14 mouse cellular contexts compared by ENCODE assay signal in genomic region chr17:43200832-43201231, GRCm38 (mm10).
"Had no signal": no experiment of that assay in that cellular context is flagged by ENCODE, and none has a peak within 500 bp of the region (broad histone marks: within the 10 kb centered on the region; RNA-seq: fewer than 3 reads in every experiment).

No protein-coding gene starts in this region.

- DNase-seq: kidney, adult 2 months; kidney, postnatal 25 days; liver; lung, adult 2 months; lung, postnatal 14 days; midbrain, embryonic 14.5 days; right cerebral cortex, postnatal 14 days had no signal

- H3K27ac ChIP-seq: intestine, embryonic 15.5 days; kidney, embryonic 15.5 days; limb, embryonic 12.5 days; liver, embryonic 14.5 days; macrophage; midbrain, embryonic 10.5 days; neural tube, embryonic 13.5 days had no signal

- H3K27me3 ChIP-seq: intestine, embryonic 15.5 days; kidney, embryonic 15.5 days; limb, embryonic 12.5 days; neural tube, embryonic 13.5 days had no signal

- ATAC-seq: intestine, embryonic 15.5 days had no signal

- H3K4me1 ChIP-seq: intestine, embryonic 15.5 days; limb, embryonic 12.5 days; midbrain, embryonic 10.5 days; neural tube, embryonic 13.5 days had no signal

- H3K9ac ChIP-seq: intestine, embryonic 15.5 days; kidney, embryonic 15.5 days; limb, embryonic 12.5 days; liver, embryonic 14.5 days; neural tube, embryonic 13.5 days had no signal

- H3K4me3 ChIP-seq: intestine, embryonic 15.5 days; kidney, embryonic 15.5 days; limb, embryonic 12.5 days; midbrain, embryonic 10.5 days; neural tube, embryonic 13.5 days had no signal

- H3K9me3 ChIP-seq: intestine, embryonic 15.5 days; kidney, embryonic 15.5 days; limb, embryonic 12.5 days; midbrain, embryonic 10.5 days; neural tube, embryonic 13.5 days had no signal

- H3K36me3 ChIP-seq: intestine, embryonic 15.5 days; kidney, embryonic 15.5 days; limb, embryonic 12.5 days; midbrain, embryonic 10.5 days; neural tube, embryonic 13.5 days had no signal

- H3K4me2 ChIP-seq: intestine, embryonic 15.5 days; kidney, embryonic 15.5 days; limb, embryonic 12.5 days; neural tube, embryonic 13.5 days had no signal
